Mouse (Mus musculus) testis, adult 10 weeks (tissue): ENCODE results near the gene Ldoc1. TPM values are rescaled to one million over a fixed set of nuclear protein-coding genes. Genes with fewer than 3 reads are reported as not detected.

Experiments used
- polyA plus RNA-seq: library from polyadenylated mRNA; stranded (reverse); fragments of 350-450 nt; fragmentation: Illumina TruSeq; extraction: RNeasy Lipid Tissue Mini Kit (QIAGEN cat#74804); gene quantifications from one replicate; pipeline ENCODE4 v1.2.3, GENCODE M21; 2014; ENCODE audit warnings: low read depth, low replicate concordance

Gene Ldoc1
- polyA plus RNA-seq, result not detected

DNA sequence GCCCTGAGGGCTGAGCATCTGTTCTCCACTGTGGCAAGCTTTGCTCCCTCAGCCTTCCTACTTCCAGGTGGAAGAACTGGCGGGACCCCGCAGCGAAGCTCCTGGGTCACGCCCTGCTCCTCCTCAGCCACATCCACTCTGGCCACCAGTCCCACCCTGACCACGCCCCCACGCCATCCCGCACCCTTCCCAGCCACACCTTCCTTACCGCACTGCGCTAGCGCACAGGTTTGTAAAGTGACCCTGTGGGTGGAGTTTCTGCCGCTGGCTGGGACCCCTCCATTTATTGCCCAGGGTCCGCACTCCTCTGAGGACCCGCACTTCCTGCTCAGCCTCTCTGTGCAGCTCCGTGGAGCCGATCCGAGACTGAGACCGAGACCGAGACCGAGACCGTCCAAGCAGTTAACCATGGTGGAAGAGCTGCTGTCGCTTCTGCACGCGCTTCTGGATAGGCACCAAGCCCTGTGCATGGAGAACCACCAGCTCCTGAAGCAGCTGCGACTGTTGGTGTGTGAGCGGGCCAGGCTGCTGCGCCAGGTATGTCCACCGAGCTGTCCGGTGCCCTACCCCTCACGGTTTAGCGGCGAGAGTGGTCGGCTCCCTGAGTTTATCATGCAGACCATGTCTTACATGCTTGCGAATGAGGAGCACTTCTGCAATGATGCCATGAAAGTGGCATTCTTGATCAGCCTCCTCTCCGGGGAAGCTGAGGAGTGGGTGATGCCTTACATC lies at the start of gene Ldoc1:
Gene Ldoc1, plus strand, starts transcription at position 196 of the 732 bp plus-strand sequence.

